Mouse (Mus musculus): Measurements from ENCODE around the gene Igdcc4.

Igdcc4 gene

GRCm38 (mm10) chr9:65154692-65155455, 53.6 kb downstream of the Igdcc4 start:
- no peak for DNase-seq (ENCODE audit: low read depth, low spot score)

- no peak for DNase-seq (ENCODE audit: low read depth, low spot score)
These were observed 55.3 kb downstream of the Igdcc4 start for GRCm38 (mm10) chr9:65156604-65157003.

- DNase-seq (ENCODE audit: low read depth, low spot score): no peak
These were observed 56.3 kb downstream of the Igdcc4 start for GRCm38 (mm10) chr9:65157631-65158030.

GRCm38 (mm10) chr9:65161188-65161587, 59.9 kb downstream of the Igdcc4 start:
- no peak for DNase-seq (ENCODE audit: low read depth, low spot score)

- DNase-seq (ENCODE audit: low read depth, low spot score): no peak
These were observed 60.6 kb downstream of the Igdcc4 start for GRCm38 (mm10) chr9:65161881-65162280.

- no peak for DNase-seq (ENCODE audit: low read depth, low spot score)
These were observed 61.7 kb downstream of the Igdcc4 start for GRCm38 (mm10) chr9:65162711-65163639.

- DNase-seq (ENCODE audit: low read depth, low spot score): peak; percentile 50
These were observed 63.6 kb downstream of the Igdcc4 start for GRCm38 (mm10) chr9:65164870-65165269.

GRCm38 (mm10) chr9:65166386-65166785, 65.1 kb downstream of the Igdcc4 start:
- DNase-seq (ENCODE audit: low read depth, low spot score): no peak

- DNase-seq (ENCODE audit: low read depth, low spot score): no peak
These were observed 67.2 kb downstream of the Igdcc4 start for GRCm38 (mm10) chr9:65168534-65168933.

GRCm38 (mm10) chr9:65168952-65169351, 67.7 kb downstream of the Igdcc4 start:
- no peak for DNase-seq (ENCODE audit: low read depth, low spot score)

GRCm38 (mm10) chr9:65172654-65173053, 71.4 kb downstream of the Igdcc4 start:
- DNase-seq (ENCODE audit: low read depth, low spot score): no peak

GRCm38 (mm10) chr9:65175234-65175938, 74.1 kb downstream of the Igdcc4 start:
- DNase-seq (ENCODE audit: low read depth, low spot score): peak; percentile 49

GRCm38 (mm10) chr9:65175939-65176871, 74.9 kb downstream of the Igdcc4 start:
- DNase-seq (ENCODE audit: low read depth, low spot score): peak; percentile 52

GRCm38 (mm10) chr9:65177497-65177896, 76.2 kb downstream of the Igdcc4 start:
- no peak for DNase-seq (ENCODE audit: low read depth, low spot score)

GRCm38 (mm10) chr9:65177912-65178311, 76.6 kb downstream of the Igdcc4 start:
- no peak for DNase-seq (ENCODE audit: low read depth, low spot score)

- DNase-seq (ENCODE audit: low read depth, low spot score): no peak
These were observed 77.3 kb downstream of the Igdcc4 start for GRCm38 (mm10) chr9:65178336-65179213.

GRCm38 (mm10) chr9:65179817-65180624, 78.7 kb downstream of the Igdcc4 start:
- peak; percentile 53 for DNase-seq (ENCODE audit: low read depth, low spot score)

Data from A20 (cell line).